Mouse (Mus musculus) E14TG2a.4 (cell line): ENCODE results near the gene Ifi206.
"Not testable (repeated sequence)": the region's sequence is repeated elsewhere in the genome, so short reads cannot be mapped to it uniquely, and the experiment has no call there.

ENCODE experiments used
- CTCF ChIP-seq: conservative IDR thresholded peaks from 2 replicates; pipeline ENCODE4 v1.5.1; 2014; ENCODE audit warnings: low read length
- NANOG ChIP-seq: IDR thresholded peaks from 2 replicates; pipeline ENCODE4 v1.6.1; 2014; ENCODE audit warnings: borderline replicate concordance, low read length, mixed read lengths
- POU5F1 ChIP-seq: IDR thresholded peaks from 2 replicates; pipeline ENCODE4 v1.6.1; 2014; ENCODE audit warnings: low read length, borderline replicate concordance

- TF ChIP-seq CTCF, NANOG, POU5F1: not testable (repeated sequence)
These were observed 642 bp upstream of the Ifi206 start for GRCm38 (mm10) chr1:173491483-173491882.
